Mouse (Mus musculus) T-helper 1 cell (primary cell): ENCODE measurements at regions not wholly inside any gene's neighbourhood (a gene's known extent, or its start where the extent isn't known, plus 50 kb on each side); places are given as distances from the start of the nearest gene placed in this dataset.

ENCODE experiments used
- in situ Hi-C: fragments of 300-600 bp; cut with MboI, MseI; formaldehyde crosslinking; loops from one replicate; pipeline ENCODE4 v1.15.1; 2025; ENCODE audit warnings: high pct_unique_total_duplicates

- in situ Hi-C loops, result no loop called here
Measured at GRCm38 (mm10) chr17:18511601-18512000, 61.4 kb upstream of the Vmn2r96 start.

- in situ Hi-C loops, result no loop called here
Measured at GRCm38 (mm10) chr17:18518551-18518950, 54.4 kb upstream of the Vmn2r96 start.

GRCm38 (mm10) chr17:18520321-18520720 lies 52.6 kb upstream of the Vmn2r96 start:
- in situ Hi-C loops, result loop anchor here (5.0 kb wide), 1 partner anchor 62 kb away; no protein-coding TSS in a partner anchor
